Mouse (Mus musculus) midbrain, embryonic 11.5 days (tissue): ENCODE data around the gene Ube2s. TPM values are rescaled to one million over a fixed set of nuclear protein-coding genes. Genes with fewer than 3 reads are reported as not detected.
"Not testable (repeated sequence)": the region's sequence is repeated elsewhere in the genome, so short reads cannot be mapped to it uniquely, and the experiment has no call there.

Source experiments
- ATAC-seq: fragments of 200-750 bp; cut with Nextera tagmentation; 2 replicates; pipeline ENCODE4 v1.8.0; 2017; ENCODE audit warnings: moderate TSS enrichment, moderate library complexity; ENCODE audit not compliant: low FRiP score
- DNase-seq: peaks from one replicate; pipeline ENCODE4 v3.0.0; 2015; ENCODE audit warnings: low spot score; ENCODE audit errors: missing footprints
- H3K27ac ChIP-seq: fragments of 300-500 bp; sonication (generic); 2 replicates; pipeline ENCODE4 v1.5.1; 2014; ENCODE audit warnings: low read depth, low read length
- H3K27me3 ChIP-seq: fragments of 300-500 bp; sonication (generic); 2 replicates; pipeline ENCODE4 v1.6.1; 2014; ENCODE audit warnings: mild to moderate bottlenecking, low read length, moderate library complexity, mixed read lengths; ENCODE audit not compliant: control insufficient read depth, insufficient read depth
- H3K36me3 ChIP-seq: fragments of 300-500 bp; sonication (generic); 2 replicates; pipeline ENCODE4 v1.6.1; 2014; ENCODE audit warnings: mild to moderate bottlenecking, low read length, moderate library complexity, mixed read lengths; ENCODE audit not compliant: control insufficient read depth, insufficient read depth
- H3K4me1 ChIP-seq: fragments of 300-500 bp; sonication (generic); 2 replicates; pipeline ENCODE4 v1.6.1; 2014; ENCODE audit warnings: low read length; ENCODE audit not compliant: control insufficient read depth, insufficient read depth
- H3K4me2 ChIP-seq: fragments of 300-500 bp; sonication (generic); 2 replicates; pipeline ENCODE4 v1.6.1; 2014; ENCODE audit warnings: mild to moderate bottlenecking, moderate library complexity
- H3K4me3 ChIP-seq: fragments of 300-500 bp; sonication (generic); 2 replicates; pipeline ENCODE4 v1.5.1; 2014; ENCODE audit warnings: low read depth, low read length
- H3K9ac ChIP-seq: fragments of 300-500 bp; sonication (generic); 2 replicates; pipeline ENCODE4 v1.6.1; 2014; ENCODE audit warnings: low read length
- H3K9me3 ChIP-seq: fragments of 300-500 bp; sonication (generic); 2 replicates; pipeline ENCODE4 v1.6.1; 2016; ENCODE audit warnings: low read length; ENCODE audit not compliant: control insufficient read depth
- WGBS: fragments of 180-500 bp; shearing (Covaris S2); extraction: QIAGEN DNeasy Blood & Tissue Kit; methylation state at CpG from one replicate; pipeline ENCODE4 v1.1.7; 2014; 5-methylcytosine and 5-hydroxymethylcytosine counted together
- polyA plus RNA-seq: library from polyadenylated mRNA; unstranded; fragments of >200 nt; fragmentation: Nextera tagmentation; extraction: Ambion mirVana; gene quantifications from 2 replicates; pipeline ENCODE4 v1.2.1, GENCODE M21; 2014

The Ube2s gene
- polyA plus RNA-seq, 1 experiment from 2014 or later, result 412 TPM

DNA sequence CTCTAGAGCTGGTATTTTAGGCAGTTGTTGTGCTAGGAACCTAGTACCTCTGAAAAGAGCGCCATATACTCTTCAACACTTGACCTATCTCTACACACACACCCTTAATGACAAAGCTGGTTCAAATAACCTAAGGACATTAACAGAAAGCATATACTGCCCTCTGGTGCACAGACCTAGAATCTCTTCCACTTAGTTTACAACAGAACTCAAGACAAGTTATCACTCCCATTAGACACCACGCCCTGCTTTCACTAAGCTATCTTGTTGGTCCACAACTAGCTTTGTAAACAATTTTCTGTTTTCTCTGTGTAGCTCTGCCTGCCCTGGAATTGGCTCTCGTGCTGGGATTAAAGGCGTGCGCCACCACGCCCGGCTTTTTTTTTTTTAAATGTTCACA is 5.7 kb downstream of the Ube2s start:
- peak; percentile 28; the same call in 1 of the 2 replicates for ATAC-seq
- 95% methylated on average over 7 of the region's 7 CpGs for WGBS

DNA sequence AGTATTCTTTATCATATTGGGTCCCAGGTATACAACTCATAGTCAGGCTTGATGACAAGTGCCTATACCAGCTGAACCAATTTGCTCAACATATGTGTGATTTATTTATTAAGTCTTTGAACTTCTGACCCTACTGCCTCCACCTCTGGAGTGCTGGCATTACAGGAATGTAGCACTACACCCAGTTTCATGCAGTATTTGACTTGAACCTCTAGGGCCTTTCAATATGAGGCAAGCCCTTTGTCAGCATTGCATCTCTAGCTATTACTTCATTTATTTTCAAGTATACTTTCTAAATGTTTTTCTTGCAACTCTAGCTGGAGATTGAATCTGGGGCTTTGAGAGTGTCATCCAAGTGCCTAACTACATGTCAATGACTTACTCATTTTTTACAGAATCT is 10.1 kb downstream of the Ube2s start:
- H3K27ac ChIP-seq, result no peak overlapping the region

More for the DNA sequence above, 5.7 kb downstream of the Ube2s start:
- Histone ChIP-seq H3K27me3 (no peaks in the 10 kb centered on the region), H3K27ac (no peak overlapping the region), H3K9ac (no peak overlapping the region), H3K4me1 (peaks cover 16% of the 10 kb centered on the region), H3K4me2 (no peak overlapping the region), H3K4me3 (no peak overlapping the region), H3K9me3 (no peaks in the 10 kb centered on the region), H3K36me3 (peaks cover 26% of the 10 kb centered on the region)
- DNase-seq, result no peak

DNA sequence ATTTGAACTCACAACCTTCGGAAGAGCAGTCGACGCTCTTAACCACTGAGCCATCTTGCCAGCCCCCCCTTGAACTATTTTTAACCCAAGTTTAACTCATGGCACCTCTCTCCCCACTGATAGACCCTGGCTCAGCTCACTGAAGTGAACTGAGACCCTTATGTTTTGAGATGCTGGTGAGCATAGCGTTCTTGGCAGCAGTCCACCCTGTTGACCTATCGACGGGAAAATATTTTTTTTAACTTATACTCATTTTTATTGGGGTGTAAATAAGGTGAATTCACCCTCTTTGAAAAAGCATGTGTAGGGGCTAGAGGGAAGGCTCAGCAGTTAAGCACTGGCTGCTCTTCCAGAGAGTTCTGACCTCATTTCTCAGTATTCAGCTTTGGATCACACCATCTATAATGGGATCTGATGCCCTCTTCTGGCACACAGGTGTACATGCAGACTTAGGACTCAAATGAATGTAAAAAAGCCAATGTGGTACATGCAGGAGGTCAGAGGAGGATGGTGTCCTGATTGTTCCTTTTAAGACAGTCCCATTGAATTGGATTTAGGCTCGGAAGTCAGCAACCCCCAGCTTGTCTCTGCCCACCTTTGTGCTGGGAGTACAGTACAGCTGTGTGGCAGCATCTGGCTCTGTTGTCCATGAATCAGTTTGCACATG is 16.5 kb downstream of the Ube2s start:
- ATAC-seq (no peak), DNase-seq (peak; percentile 83)
- H3K4me1 ChIP-seq, result peaks cover 6% of the 10 kb centered on the region
- H3K27me3 ChIP-seq, result no peaks in the 10 kb centered on the region
- no peaks in the 10 kb centered on the region for H3K9me3 ChIP-seq
- no peak overlapping the region for H3K4me2 ChIP-seq
- H3K9ac ChIP-seq, result no peak overlapping the region
- no peak overlapping the region for H3K4me3 ChIP-seq
- 75% methylated on average over 7 of the region's 7 CpGs for WGBS
- no peak overlapping the region for H3K27ac ChIP-seq
- H3K36me3 ChIP-seq, result peaks cover 13% of the 10 kb centered on the region

More for the DNA sequence above, 10.1 kb downstream of the Ube2s start:
- no peaks in the 10 kb centered on the region for H3K27me3 ChIP-seq
- no peaks in the 10 kb centered on the region for H3K4me1 ChIP-seq
- H3K4me2 ChIP-seq, result no peak overlapping the region
- no peak for DNase-seq
- no peak overlapping the region for H3K9ac ChIP-seq
- ATAC-seq, result no peak
- H3K9me3 ChIP-seq, result no peaks in the 10 kb centered on the region
- H3K4me3 ChIP-seq, result no peak overlapping the region
- H3K36me3 ChIP-seq, result peaks cover 8% of the 10 kb centered on the region

DNA sequence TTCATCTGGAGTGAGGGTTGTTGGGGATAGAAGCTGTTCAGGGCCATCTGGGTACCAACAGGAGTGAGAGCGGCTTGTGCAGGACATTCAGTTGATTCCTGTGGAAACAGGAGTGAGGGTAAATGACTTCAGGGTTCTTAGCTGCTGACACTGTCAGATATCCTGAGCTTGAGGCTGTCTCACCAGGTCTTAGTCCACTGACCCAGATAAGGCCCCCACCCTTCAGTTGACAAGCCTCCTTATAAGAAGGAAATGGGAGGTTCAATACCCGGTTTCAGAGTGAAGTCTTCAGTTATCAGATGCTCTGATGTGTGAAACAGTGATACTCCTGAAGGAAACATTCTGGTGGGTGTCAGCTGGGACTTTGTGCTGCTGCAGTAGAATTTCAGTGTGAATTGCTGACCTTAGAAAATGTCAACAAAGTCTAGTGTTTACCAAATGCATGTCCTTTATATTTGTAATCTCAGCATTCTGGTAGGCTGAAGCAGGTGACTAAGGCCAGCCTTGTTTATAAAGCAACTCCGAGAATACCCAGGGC is 17.7 kb downstream of the Ube2s start:
- no peak overlapping the region for H3K4me3 ChIP-seq
- ATAC-seq (no peak), DNase-seq (no peak)
- no peak overlapping the region for H3K9ac ChIP-seq
- H3K9me3 ChIP-seq, result no peaks in the 10 kb centered on the region
- peaks cover 13% of the 10 kb centered on the region for H3K36me3 ChIP-seq
- 84% methylated on average over 3 of the region's 3 CpGs for WGBS
- H3K4me1 ChIP-seq, result peaks cover 6% of the 10 kb centered on the region
- H3K27me3 ChIP-seq, result peaks cover 3% of the 10 kb centered on the region; the same call in 1 of the 2 replicates
- H3K4me2 ChIP-seq, result no peak overlapping the region
- no peak overlapping the region for H3K27ac ChIP-seq

DNA sequence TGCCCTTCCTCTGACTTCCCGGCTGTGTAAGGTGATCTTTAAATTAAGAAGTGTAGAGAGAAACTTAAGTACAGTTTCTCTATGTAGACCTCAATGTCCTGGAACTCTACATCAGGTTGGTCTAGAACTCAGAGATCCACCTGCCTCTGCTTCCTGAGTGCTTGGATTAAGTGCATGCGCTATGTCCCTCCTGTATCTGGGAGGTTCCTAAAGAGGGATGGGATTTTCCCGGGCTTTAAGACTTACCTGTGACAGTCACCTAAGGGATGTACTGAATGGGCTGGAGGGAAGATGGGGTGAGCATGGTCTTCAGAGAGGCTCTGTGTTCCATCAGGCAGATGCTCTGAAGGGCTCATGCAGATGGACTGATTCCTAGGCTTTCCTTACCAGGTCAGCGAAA is 18.7 kb downstream of the Ube2s start:
- Histone ChIP-seq H3K9me3 (no peaks in the 10 kb centered on the region), H3K4me1 (peaks cover 9% of the 10 kb centered on the region), H3K9ac (peak overlapping the region; percentile 92), H3K27ac (no peak overlapping the region), H3K27me3 (peaks cover 6% of the 10 kb centered on the region; the same call in 1 of the 2 replicates), H3K36me3 (peaks cover 13% of the 10 kb centered on the region), H3K4me3 (peak overlapping the region; percentile 70), H3K4me2 (peak overlapping the region; percentile 76)
- 41% methylated on average over 4 of the region's 4 CpGs for WGBS
- DNase-seq (no peak), ATAC-seq (no peak)

DNA sequence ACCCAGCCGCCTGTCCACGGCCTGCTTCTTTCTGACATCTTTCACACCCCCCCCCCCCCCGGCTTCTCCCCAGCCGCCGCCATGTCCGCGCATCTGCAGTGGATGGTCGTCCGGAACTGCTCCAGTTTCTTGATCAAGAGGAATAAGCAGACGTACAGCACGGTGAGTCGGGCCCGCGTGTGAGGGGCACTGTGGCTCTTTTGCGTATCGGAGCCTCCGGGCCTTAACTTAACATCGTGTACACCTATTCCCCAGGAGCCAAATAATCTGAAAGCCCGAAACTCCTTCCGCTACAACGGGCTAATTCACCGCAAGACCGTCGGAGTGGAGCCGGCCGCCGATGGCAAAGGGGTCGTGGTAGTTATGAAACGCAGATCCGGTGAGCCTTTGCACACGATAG is 19.1 kb downstream of the Ube2s start:
- under 1% methylated on average over 30 of the region's 31 CpGs for WGBS
- Histone ChIP-seq H3K27ac (peak overlapping the region; percentile 78), H3K4me3 (peak overlapping the region; percentile 70), H3K36me3 (peaks cover 13% of the 10 kb centered on the region), H3K27me3 (peaks cover 10% of the 10 kb centered on the region; the same call in 1 of the 2 replicates), H3K4me2 (peak overlapping the region; percentile 76), H3K9ac (peak overlapping the region; percentile 92), H3K4me1 (peaks cover 13% of the 10 kb centered on the region)
- H3K9me3 ChIP-seq, DNase-seq, ATAC-seq: not testable (repeated sequence)

DNA sequence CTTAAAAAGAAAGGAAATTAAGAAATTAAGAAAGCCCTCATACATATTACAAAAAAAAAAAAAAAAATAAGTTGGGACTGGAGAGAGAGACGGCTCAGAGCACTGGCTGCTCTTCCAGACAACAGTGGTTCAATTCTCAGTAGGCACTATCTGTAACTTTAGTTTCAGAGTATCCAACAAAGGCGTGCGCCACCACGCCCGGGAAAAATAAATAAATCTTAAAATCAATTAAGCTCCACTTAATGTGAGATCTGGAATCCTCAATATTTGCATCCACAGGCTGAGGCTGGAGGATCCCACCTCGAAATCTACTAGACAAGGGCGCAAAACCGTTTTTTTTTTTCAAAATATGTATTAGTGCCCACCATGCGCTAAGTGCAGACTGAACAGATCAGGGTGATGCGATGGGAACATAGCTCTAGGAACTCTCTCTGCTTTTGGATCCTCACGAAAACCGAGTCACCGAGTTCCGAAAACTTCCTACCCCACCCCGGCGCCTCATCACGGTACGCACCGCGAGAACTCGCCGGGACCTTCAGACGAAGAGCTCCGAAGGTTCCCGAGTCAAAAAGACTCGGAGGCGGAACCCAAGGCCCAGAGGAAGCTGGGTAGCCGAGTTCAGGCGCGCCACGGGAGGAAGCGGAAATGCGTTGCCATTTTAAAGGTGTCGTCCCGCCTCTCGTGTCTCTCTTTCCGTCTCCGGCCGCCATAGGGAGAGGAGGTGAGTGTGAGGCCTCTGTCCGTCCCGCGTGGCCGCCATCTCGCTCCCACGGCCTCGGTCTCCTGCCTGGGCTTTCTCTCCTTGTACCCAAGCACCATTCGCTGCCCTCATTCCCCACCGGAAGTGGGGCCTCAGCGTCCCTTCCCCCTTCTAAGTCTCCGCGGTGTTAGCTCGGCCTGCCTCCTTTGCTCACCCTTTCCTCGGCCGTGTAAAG is 19.8 kb downstream of the Ube2s start, which contains the start of gene Rpl28:
Gene Rpl28, plus strand, starts transcription at position 597 of the 935 bp plus-strand sequence.
- Histone ChIP-seq H3K27me3 (peaks cover 11% of the 10 kb centered on the region; the same call in 1 of the 2 replicates), H3K36me3 (peaks cover 13% of the 10 kb centered on the region), H3K4me1 (peaks cover 13% of the 10 kb centered on the region), H3K9ac (peak within 1 kb of the TSS; percentile 92), H3K4me3 (peak within 1 kb of the TSS; percentile 70), H3K27ac (peak within 1 kb of the TSS; percentile 78), H3K4me2 (peak within 1 kb of the TSS; percentile 76), H3K9me3 (no peaks in the 10 kb centered on the region)
- WGBS, result 2% methylated on average over 54 of the region's 54 CpGs
- peak; percentile 92 for ATAC-seq
- peak; percentile 99 for DNase-seq

DNA sequence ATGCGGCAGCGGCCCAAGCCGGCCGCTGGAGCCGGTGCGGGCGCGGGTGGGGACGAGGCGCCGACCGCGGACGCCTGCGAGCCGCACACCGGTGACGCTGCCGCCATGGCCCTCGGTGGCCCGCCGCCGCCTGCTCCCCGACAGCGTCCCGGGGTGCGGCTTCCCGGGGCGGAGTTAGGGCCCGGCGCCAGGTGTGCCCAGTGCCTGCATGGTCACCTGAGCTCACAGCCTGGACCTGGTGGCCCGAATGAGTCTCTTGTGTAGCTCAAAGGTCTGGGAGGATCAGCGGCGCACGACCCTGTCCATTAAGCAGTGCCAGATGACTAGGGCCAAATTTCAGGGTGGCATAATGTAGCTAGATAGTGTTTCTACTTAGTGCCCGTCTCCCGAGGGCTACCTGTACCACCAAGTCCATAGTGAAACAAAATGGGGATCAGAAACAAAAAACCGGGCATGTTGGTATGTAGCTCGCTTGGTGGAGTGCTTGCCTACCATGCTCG is 22.9 kb downstream of the Ube2s start, which contains the start of gene Tmem238:
Gene Tmem238, minus strand, starts transcription at position 221 of the 500 bp plus-strand sequence.
- H3K4me2 ChIP-seq, result peak within 1 kb of the TSS; percentile 84
- peaks cover 5% of the 10 kb centered on the region for H3K36me3 ChIP-seq
- H3K4me3 ChIP-seq, result peak within 1 kb of the TSS; percentile 51
- peaks cover 13% of the 10 kb centered on the region for H3K4me1 ChIP-seq
- DNase-seq (no peak), ATAC-seq (peak; percentile 6; the same call in 1 of the 2 replicates)
- peaks cover 11% of the 10 kb centered on the region; the same call in 1 of the 2 replicates for H3K27me3 ChIP-seq
- H3K9me3 ChIP-seq, result no peaks in the 10 kb centered on the region
- peak within 1 kb of the TSS; percentile 35; the same call in 1 of the 2 replicates for H3K27ac ChIP-seq
- WGBS, result 9% methylated on average over 40 of the region's 40 CpGs
- H3K9ac ChIP-seq, result peak within 1 kb of the TSS; percentile 83
